Mouse (Mus musculus): ENCODE data around the gene Prss23. TPM values are rescaled to one million over a fixed set of nuclear protein-coding genes. Genes with fewer than 3 reads are reported as not detected.

The Prss23 gene
- 69.7 and 71.4 TPM in 2 replicates for polyA plus RNA-seq (2015; fragmentation: Nextera tagmentation; extraction: Ambion mirVana)

- 59% methylated on average over 16 of the region's 16 CpGs for WGBS
- no peaks in the 10 kb centered on the region for H3K27me3 ChIP-seq (ENCODE audit: control insufficient read depth, insufficient read depth, low read length)
- no peak within 1 kb of the TSS for H3K4me3 ChIP-seq (replicated peaks; ENCODE audit: low read length)
- peaks cover 3% of the 10 kb centered on the region; the same call in 1 of the 2 replicates for H3K4me1 ChIP-seq (ENCODE audit: control insufficient read depth, insufficient read depth, low read length)
- ATAC-seq (ENCODE audit: insufficient read depth, low FRiP score) = no peak
- no peak within 1 kb of the TSS for H3K9ac ChIP-seq (ENCODE audit: low read length)
- H3K36me3 ChIP-seq (ENCODE audit: control insufficient read depth, insufficient read depth, low read length) = no peaks in the 10 kb centered on the region
- no peak within 1 kb of the TSS for H3K4me2 ChIP-seq (ENCODE audit: low read depth, low read length)
- no peaks in the 10 kb centered on the region for H3K9me3 ChIP-seq (replicated peaks; ENCODE audit: control insufficient read depth, low read length)
- no peak within 1 kb of the TSS for H3K27ac ChIP-seq (ENCODE audit: low read length)
Measured at GRCm38 (mm10) chr7:89526731-89527429, at the start of gene Prss23. Prss23 (minus strand) TSS chr7:89527187.

GRCm38 (mm10) chr7:89576127-89576526 is 49.1 kb upstream of the Prss23 start:
- Histone ChIP-seq H3K4me2 (ENCODE audit: low read depth, low read length) (no peak overlapping the region), H3K9ac (ENCODE audit: low read length) (no peak overlapping the region), H3K9me3 (replicated peaks; ENCODE audit: control insufficient read depth, low read length) (no peaks in the 10 kb centered on the region), H3K27me3 (ENCODE audit: control insufficient read depth, insufficient read depth, low read length) (no peaks in the 10 kb centered on the region), H3K4me3 (replicated peaks; ENCODE audit: low read length) (no peak overlapping the region), H3K27ac (ENCODE audit: low read length) (no peak overlapping the region), H3K36me3 (ENCODE audit: control insufficient read depth, insufficient read depth, low read length) (no peaks in the 10 kb centered on the region), H3K4me1 (ENCODE audit: control insufficient read depth, insufficient read depth, low read length) (no peaks in the 10 kb centered on the region)
- ATAC-seq (ENCODE audit: insufficient read depth, low FRiP score) = no peak
- WGBS = 93% methylated on average over 3 of the region's 3 CpGs

DNA sequence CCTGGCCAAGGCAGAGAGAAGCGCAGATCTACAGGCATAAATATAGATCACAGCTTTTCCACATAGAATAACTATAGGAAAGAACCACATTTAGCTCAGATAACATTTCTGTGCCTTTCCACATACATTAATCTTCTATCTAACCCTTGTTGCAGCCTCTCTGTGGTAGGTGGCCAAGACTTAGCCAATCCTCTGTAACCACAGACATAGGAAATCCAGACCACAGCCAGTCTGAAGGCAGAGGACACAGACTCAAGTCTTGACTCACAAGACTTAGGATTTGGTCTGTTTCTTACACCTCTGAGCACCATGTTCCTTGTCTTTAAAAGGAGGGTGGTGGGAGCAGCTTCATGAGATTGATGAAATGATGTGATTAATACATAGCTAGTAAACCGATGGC is 37.6 kb upstream of the Prss23 start:
- Histone ChIP-seq H3K9me3 (replicated peaks; ENCODE audit: control insufficient read depth, low read length) (no peaks in the 10 kb centered on the region), H3K4me2 (ENCODE audit: low read depth, low read length) (no peak overlapping the region), H3K27ac (ENCODE audit: low read length) (no peak overlapping the region), H3K36me3 (ENCODE audit: control insufficient read depth, insufficient read depth, low read length) (no peaks in the 10 kb centered on the region), H3K4me3 (replicated peaks; ENCODE audit: low read length) (no peak overlapping the region), H3K27me3 (ENCODE audit: control insufficient read depth, insufficient read depth, low read length) (no peaks in the 10 kb centered on the region), H3K9ac (ENCODE audit: low read length) (no peak overlapping the region), H3K4me1 (ENCODE audit: control insufficient read depth, insufficient read depth, low read length) (peaks cover under 1% of the 10 kb centered on the region)
- ATAC-seq (ENCODE audit: insufficient read depth, low FRiP score) = no peak
- WGBS = 96% methylated on average over 2 of the region's 2 CpGs

- Histone ChIP-seq H3K9me3 (replicated peaks; ENCODE audit: control insufficient read depth, low read length) (no peaks in the 10 kb centered on the region), H3K4me2 (ENCODE audit: low read depth, low read length) (no peak overlapping the region), H3K27ac (ENCODE audit: low read length) (no peak overlapping the region), H3K4me1 (ENCODE audit: control insufficient read depth, insufficient read depth, low read length) (peaks cover 7% of the 10 kb centered on the region), H3K36me3 (ENCODE audit: control insufficient read depth, insufficient read depth, low read length) (no peaks in the 10 kb centered on the region), H3K9ac (ENCODE audit: low read length) (no peak overlapping the region), H3K4me3 (replicated peaks; ENCODE audit: low read length) (no peak overlapping the region), H3K27me3 (ENCODE audit: control insufficient read depth, insufficient read depth, low read length) (no peaks in the 10 kb centered on the region)
- ATAC-seq (ENCODE audit: insufficient read depth, low FRiP score) = no peak
- 83% methylated on average over 2 of the region's 2 CpGs for WGBS
Measured at GRCm38 (mm10) chr7:89563501-89563900, 36.5 kb upstream of the Prss23 start.

- 67% methylated on average over 2 of the region's 2 CpGs for WGBS
Measured at GRCm38 (mm10) chr7:89562140-89562539, 35.2 kb upstream of the Prss23 start.

GRCm38 (mm10) chr7:89560939-89561338 is 34.0 kb upstream of the Prss23 start:
- WGBS = 60% methylated on average over 3 of the region's 3 CpGs
- ATAC-seq (ENCODE audit: insufficient read depth, low FRiP score) = no peak
- Histone ChIP-seq H3K27me3 (ENCODE audit: control insufficient read depth, insufficient read depth, low read length) (no peaks in the 10 kb centered on the region), H3K27ac (ENCODE audit: low read length) (peak overlapping the region; percentile 50; the same call in 1 of the 2 replicates), H3K36me3 (ENCODE audit: control insufficient read depth, insufficient read depth, low read length) (no peaks in the 10 kb centered on the region), H3K4me2 (ENCODE audit: low read depth, low read length) (no peak overlapping the region), H3K4me1 (ENCODE audit: control insufficient read depth, insufficient read depth, low read length) (peaks cover 7% of the 10 kb centered on the region), H3K4me3 (replicated peaks; ENCODE audit: low read length) (no peak overlapping the region), H3K9ac (ENCODE audit: low read length) (no peak overlapping the region), H3K9me3 (replicated peaks; ENCODE audit: control insufficient read depth, low read length) (no peaks in the 10 kb centered on the region)

More at GRCm38 (mm10) chr7:89562140-89562539, 35.2 kb upstream of the Prss23 start:
- Histone ChIP-seq H3K4me2 (ENCODE audit: low read depth, low read length) (no peak overlapping the region), H3K4me1 (ENCODE audit: control insufficient read depth, insufficient read depth, low read length) (peaks cover 7% of the 10 kb centered on the region), H3K36me3 (ENCODE audit: control insufficient read depth, insufficient read depth, low read length) (no peaks in the 10 kb centered on the region), H3K27me3 (ENCODE audit: control insufficient read depth, insufficient read depth, low read length) (no peaks in the 10 kb centered on the region), H3K9me3 (replicated peaks; ENCODE audit: control insufficient read depth, low read length) (no peaks in the 10 kb centered on the region), H3K27ac (ENCODE audit: low read length) (no peak overlapping the region; the same call in 1 of the 2 replicates), H3K9ac (ENCODE audit: low read length) (no peak overlapping the region), H3K4me3 (replicated peaks; ENCODE audit: low read length) (no peak overlapping the region)
- ATAC-seq (ENCODE audit: insufficient read depth, low FRiP score) = no peak

GRCm38 (mm10) chr7:89559633-89560032 is 32.6 kb upstream of the Prss23 start:
- Histone ChIP-seq H3K9me3 (replicated peaks; ENCODE audit: control insufficient read depth, low read length) (no peaks in the 10 kb centered on the region), H3K9ac (ENCODE audit: low read length) (no peak overlapping the region), H3K4me2 (ENCODE audit: low read depth, low read length) (no peak overlapping the region), H3K27ac (ENCODE audit: low read length) (no peak overlapping the region), H3K4me3 (replicated peaks; ENCODE audit: low read length) (no peak overlapping the region), H3K4me1 (ENCODE audit: control insufficient read depth, insufficient read depth, low read length) (peaks cover 10% of the 10 kb centered on the region), H3K36me3 (ENCODE audit: control insufficient read depth, insufficient read depth, low read length) (no peaks in the 10 kb centered on the region), H3K27me3 (ENCODE audit: control insufficient read depth, insufficient read depth, low read length) (no peaks in the 10 kb centered on the region)
- ATAC-seq (ENCODE audit: insufficient read depth, low FRiP score) = no peak
- WGBS = 30% methylated on average over 4 of the region's 4 CpGs

DNA sequence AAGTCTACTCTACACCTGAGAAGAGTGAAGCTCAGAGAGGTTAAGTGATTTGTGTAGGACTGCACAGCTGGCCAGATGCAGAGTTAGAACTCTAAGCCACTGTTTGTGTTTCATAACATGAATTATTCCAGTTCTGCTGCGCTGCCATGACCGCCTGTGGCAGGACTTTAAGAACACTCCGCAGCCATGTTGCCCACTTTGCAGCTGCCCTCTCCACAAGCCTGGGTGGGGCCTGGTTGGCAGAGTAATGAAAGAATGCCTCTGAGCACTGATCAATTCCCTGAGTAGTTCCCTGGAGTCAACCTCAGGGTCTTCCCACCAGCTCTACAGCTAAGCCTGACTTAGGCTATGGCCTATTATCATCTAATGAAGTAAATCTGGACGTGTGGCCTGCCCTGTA is 32.1 kb upstream of the Prss23 start:
- H3K4me1 ChIP-seq (ENCODE audit: control insufficient read depth, insufficient read depth, low read length) = peaks cover 10% of the 10 kb centered on the region
- ATAC-seq (ENCODE audit: insufficient read depth, low FRiP score) = no peak
- H3K4me2 ChIP-seq (ENCODE audit: low read depth, low read length) = no peak overlapping the region
- H3K27ac ChIP-seq (ENCODE audit: low read length) = peak overlapping the region; percentile 12; the same call in 1 of the 2 replicates
- H3K4me3 ChIP-seq (replicated peaks; ENCODE audit: low read length) = no peak overlapping the region
- WGBS = 74% methylated on average over 4 of the region's 4 CpGs
- H3K9ac ChIP-seq (ENCODE audit: low read length) = no peak overlapping the region
- no peaks in the 10 kb centered on the region for H3K27me3 ChIP-seq (ENCODE audit: control insufficient read depth, insufficient read depth, low read length)
- H3K9me3 ChIP-seq (replicated peaks; ENCODE audit: control insufficient read depth, low read length) = no peaks in the 10 kb centered on the region
- no peaks in the 10 kb centered on the region for H3K36me3 ChIP-seq (ENCODE audit: control insufficient read depth, insufficient read depth, low read length)

GRCm38 (mm10) chr7:89558446-89559039 is 31.6 kb upstream of the Prss23 start:
- peaks cover 10% of the 10 kb centered on the region for H3K4me1 ChIP-seq (ENCODE audit: control insufficient read depth, insufficient read depth, low read length)
- H3K36me3 ChIP-seq (ENCODE audit: control insufficient read depth, insufficient read depth, low read length) = no peaks in the 10 kb centered on the region
- ATAC-seq (ENCODE audit: insufficient read depth, low FRiP score) = no peak
- H3K27me3 ChIP-seq (ENCODE audit: control insufficient read depth, insufficient read depth, low read length) = no peaks in the 10 kb centered on the region
- no peak overlapping the region for H3K9ac ChIP-seq (ENCODE audit: low read length)
- WGBS = 82% methylated on average over 11 of the region's 11 CpGs
- no peaks in the 10 kb centered on the region for H3K9me3 ChIP-seq (replicated peaks; ENCODE audit: control insufficient read depth, low read length)
- H3K27ac ChIP-seq (ENCODE audit: low read length) = no peak overlapping the region
- no peak overlapping the region for H3K4me3 ChIP-seq (replicated peaks; ENCODE audit: low read length)
- no peak overlapping the region for H3K4me2 ChIP-seq (ENCODE audit: low read depth, low read length)

Data from stomach, embryonic 16.5 days (tissue).